Mouse (Mus musculus): ENCODE data around the gene Tmem184b. TPM values are rescaled to one million over a fixed set of nuclear protein-coding genes. Genes with fewer than 3 reads are reported as not detected.

Tmem184b gene
- polyA plus RNA-seq, 1 experiment from 2014 or later: 43.6 TPM

DNA sequence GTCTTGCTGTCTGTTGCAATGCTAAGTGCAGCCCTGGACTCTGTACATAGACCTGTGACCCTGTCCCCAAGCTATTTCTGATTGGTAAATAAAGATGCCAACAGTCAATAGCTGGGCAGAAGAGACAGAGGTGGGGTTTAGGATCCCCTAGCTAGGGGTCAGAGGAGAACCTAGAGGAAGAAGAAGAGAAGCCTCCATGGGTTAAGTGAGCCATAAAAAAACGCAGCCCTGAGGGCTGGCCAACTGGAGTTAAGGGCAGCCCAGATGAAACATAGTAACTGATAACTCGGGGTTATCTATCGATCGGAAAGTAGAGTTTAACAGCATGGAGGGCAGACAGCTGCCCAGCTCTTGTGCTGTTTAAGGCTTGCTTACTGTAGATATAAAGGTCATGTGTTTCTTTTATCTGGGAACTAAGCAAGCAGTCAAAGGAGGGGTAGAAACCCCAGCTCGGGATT lies 81.6 kb downstream of the Tmem184b start:
- H3K27ac ChIP-seq (ENCODE audit: low read length): peak overlapping the region; percentile 83
- no peak overlapping the region for H3K4me2 ChIP-seq (ENCODE audit: low read depth, low read length)
- ATAC-seq: peak; percentile 59
- H3K9me3 ChIP-seq (ENCODE audit: control insufficient read depth, low read length): no peaks in the 10 kb centered on the region
- no peak overlapping the region for H3K9ac ChIP-seq (ENCODE audit: low read depth, low read length)
- no peaks in the 10 kb centered on the region for H3K27me3 ChIP-seq (replicated peaks; ENCODE audit: control insufficient read depth, insufficient read depth, low read length)
- no peak overlapping the region for H3K4me3 ChIP-seq (ENCODE audit: low read length)
- 55% methylated on average over 5 of the region's 5 CpGs for WGBS
- H3K4me1 ChIP-seq (ENCODE audit: control insufficient read depth, insufficient read depth, low read length): peaks cover 32% of the 10 kb centered on the region
- no peaks in the 10 kb centered on the region for H3K36me3 ChIP-seq (ENCODE audit: control insufficient read depth, insufficient read depth, low read length)

DNA sequence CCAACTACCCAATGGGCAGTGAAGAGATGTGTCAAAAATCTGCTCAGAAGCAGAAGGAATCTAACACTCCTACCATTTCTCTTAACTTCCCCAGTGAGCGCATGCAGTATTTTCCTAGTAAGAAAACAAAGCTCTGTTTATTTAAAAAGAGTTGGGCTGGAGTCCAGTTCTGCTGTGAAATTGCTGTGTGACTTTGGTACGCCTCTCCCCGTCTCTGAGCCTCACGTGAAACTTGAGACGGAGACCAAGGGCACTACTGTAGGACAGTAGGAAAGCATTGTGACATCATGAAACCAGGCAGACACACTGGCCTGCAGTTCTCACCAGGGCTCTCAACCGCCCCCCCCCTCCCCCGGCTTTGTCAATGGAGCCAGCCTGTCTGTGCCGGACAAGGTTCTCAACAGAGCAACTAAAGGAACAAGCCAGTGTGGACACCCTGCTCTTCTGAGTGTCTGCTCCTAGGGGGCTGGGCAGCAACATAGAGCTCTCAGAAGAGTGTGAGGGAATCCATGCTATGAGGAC lies 89.5 kb downstream of the Tmem184b start:
- Histone ChIP-seq H3K36me3 (ENCODE audit: control insufficient read depth, insufficient read depth, low read length) (no peaks in the 10 kb centered on the region), H3K9ac (ENCODE audit: low read depth, low read length) (no peak overlapping the region), H3K27me3 (replicated peaks; ENCODE audit: control insufficient read depth, insufficient read depth, low read length) (no peaks in the 10 kb centered on the region), H3K9me3 (ENCODE audit: control insufficient read depth, low read length) (no peaks in the 10 kb centered on the region), H3K4me3 (ENCODE audit: low read length) (no peak overlapping the region), H3K27ac (ENCODE audit: low read length) (no peak overlapping the region), H3K4me1 (ENCODE audit: control insufficient read depth, insufficient read depth, low read length) (no peaks in the 10 kb centered on the region), H3K4me2 (ENCODE audit: low read depth, low read length) (no peak overlapping the region)
- no peak for ATAC-seq
- WGBS: 68% methylated on average over 8 of the region's 8 CpGs

MicroRNAs encoded within 50 kb of the gene (microRNA counts, 519-probe panel; counts per million panel counts)
- 1,618 counts per million, percentile 17 among the panel's probes with 10 or more counts for microRNA mmu-miR-1943

Small RNAs within 50 kb of the gene (microRNA-seq; reads per million reads assigned to microRNA genes)
- 1.8 reads per million for gene Mir1943

Other genes with a start within 250 kb of the Tmem184b start
- gene Sox10, start 238.3 kb downstream of the Tmem184b start, polyA plus RNA-seq (2015; fragmentation: Nextera tagmentation; extraction: Ambion mirVana): 5.2 and 5.4 TPM in 2 replicates
- gene Pick1, start 174.4 kb downstream of the Tmem184b start, polyA plus RNA-seq (2015; fragmentation: Nextera tagmentation; extraction: Ambion mirVana): 51.2 and 56.2 TPM in 2 replicates
- gene Gm49486, start 174.2 kb downstream of the Tmem184b start, polyA plus RNA-seq (2015; fragmentation: Nextera tagmentation; extraction: Ambion mirVana): 0.29 and 0.32 TPM in 2 replicates
- 0.07 TPM in 1 of 2 replicates, not detected in the other for gene Slc16a8, start 148.8 kb downstream of the Tmem184b start, polyA plus RNA-seq (2015; fragmentation: Nextera tagmentation; extraction: Ambion mirVana)
- 13.6 and 17.9 TPM in 2 replicates for gene Baiap2l2, start 118.0 kb downstream of the Tmem184b start, polyA plus RNA-seq (2015; fragmentation: Nextera tagmentation; extraction: Ambion mirVana)
- 27.1 and 28.3 TPM in 2 replicates for gene Pla2g6, start 75.2 kb downstream of the Tmem184b start, polyA plus RNA-seq (2015; fragmentation: Nextera tagmentation; extraction: Ambion mirVana)
- 6.0 and 7.1 TPM in 2 replicates for gene Maff, start 56.9 kb downstream of the Tmem184b start, polyA plus RNA-seq (2015; fragmentation: Nextera tagmentation; extraction: Ambion mirVana)
- 28.9 and 30.8 TPM in 2 replicates for gene Csnk1e, start 52.0 kb upstream of the Tmem184b start, polyA plus RNA-seq (2015; fragmentation: Nextera tagmentation; extraction: Ambion mirVana)
- gene Kcnj4, start 101.7 kb upstream of the Tmem184b start, polyA plus RNA-seq (2015; fragmentation: Nextera tagmentation; extraction: Ambion mirVana): not detected in 2 replicates
- gene Kdelr3, start 112.8 kb upstream of the Tmem184b start, polyA plus RNA-seq (2015; fragmentation: Nextera tagmentation; extraction: Ambion mirVana): 72.5 and 74.5 TPM in 2 replicates
- 29.4 and 29.8 TPM in 2 replicates for gene Ddx17, start 143.2 kb upstream of the Tmem184b start, polyA plus RNA-seq (2015; fragmentation: Nextera tagmentation; extraction: Ambion mirVana)
- gene Dmc1, start 201.5 kb upstream of the Tmem184b start, polyA plus RNA-seq (2015; fragmentation: Nextera tagmentation; extraction: Ambion mirVana): 1.1 and 1.7 TPM in 2 replicates

Data from intestine, embryonic 16.5 days (tissue).